Mouse (Mus musculus) liver, postnatal 0 days (tissue): ENCODE results near the gene Bpifa3.

Experiments
- CTCF ChIP-seq: sonication (generic); IDR thresholded peaks from 2 replicates; pipeline ENCODE4 v1.5.1; 2016; ENCODE audit warnings: antibody characterized with exemption, low read depth
- EP300 ChIP-seq: IDR thresholded peaks from 2 replicates; pipeline ENCODE4 v1.6.1; 2016; ENCODE audit warnings: antibody characterized with exemption, low read depth, mild to moderate bottlenecking

DNA sequence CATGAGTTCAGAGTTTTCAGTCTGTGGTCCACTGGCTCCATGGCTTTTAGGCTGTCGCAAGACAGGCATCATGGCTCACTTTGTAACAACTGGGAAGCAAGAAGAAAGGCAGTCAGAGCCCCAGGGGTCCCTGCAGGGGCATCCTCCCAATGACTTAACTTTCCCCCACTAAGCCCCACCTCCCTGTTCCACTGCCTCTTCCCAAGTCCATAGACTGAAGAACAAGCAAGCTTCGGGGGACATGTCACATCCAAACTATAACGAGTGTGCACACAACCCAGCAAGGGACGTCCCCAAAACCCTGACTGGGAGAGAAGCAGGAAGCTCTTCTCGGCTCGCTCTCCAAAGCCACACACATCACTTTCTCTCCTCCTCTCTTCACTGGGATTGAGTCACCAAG lies 41.5 kb downstream of the Bpifa3 start:
- no peak for TF ChIP-seq CTCF
- no peak for TF ChIP-seq EP300
